In genomic region chr5:113872936-113873912, GRCm38 (mm10) we compare ENCODE assay signal across 8 mouse cellular contexts. TPM values are rescaled to one million over a fixed set of nuclear protein-coding genes. Genes with fewer than 3 reads are reported as not detected.
DNase-seq lines count a peak whose midpoint lies in the region; ATAC-seq lines count a peak whose summit lies in the region.

No protein-coding gene starts in this region.

- intact Hi-C loops in gastrocnemius, postnatal 14 days (cut with DNase I; ENCODE audit: low total_unique reads), result loop anchor here (5.0 kb wide), 1 partner anchor 34 kb away; the partner anchor contains the start of gene Coro1c
- intact Hi-C loops in left cerebral cortex, postnatal 25 days (cut with DNase I), result no loop called here

- no peaks in the 10 kb centered on the region for H3K27me3 ChIP-seq in intestine, embryonic 14.5 days (replicated peaks; ENCODE audit: control insufficient read depth, insufficient read depth, low read length)

- H3K27ac ChIP-seq in intestine, embryonic 14.5 days (ENCODE audit: low read depth), result peak overlapping the region; percentile 94

- H3K4me3 ChIP-seq in intestine, embryonic 14.5 days (ENCODE audit: low read depth, low read length), result peak overlapping the region; percentile 13; the same call in 1 of the 2 replicates

- H3K4me1 ChIP-seq in intestine, embryonic 14.5 days (replicated peaks; ENCODE audit: control insufficient read depth, insufficient read depth, low read length), result peaks cover 76% of the 10 kb centered on the region

- peak; percentile 87 for ATAC-seq in intestine, embryonic 14.5 days (replicated peaks; ENCODE audit: low FRiP score, low TSS enrichment, low read depth)
- peak; percentile 40 for ATAC-seq in megakaryocyte progenitor cell, adult 5-6 weeks (replicated peaks; ENCODE audit: poor library complexity)

- H3K9me3 ChIP-seq in intestine, embryonic 14.5 days (ENCODE audit: control insufficient read depth, low read length), result no peaks in the 10 kb centered on the region

- H3K4me2 ChIP-seq in intestine, embryonic 14.5 days (ENCODE audit: low read length), result peak overlapping the region; percentile 48

- WGBS in intestine, embryonic 14.5 days, result 13% methylated on average over 13 of the region's 15 CpGs

- peaks cover 31% of the 10 kb centered on the region for H3K36me3 ChIP-seq in intestine, embryonic 14.5 days (ENCODE audit: control insufficient read depth, insufficient read depth, low read length)

- H3K9ac ChIP-seq in intestine, embryonic 14.5 days (ENCODE audit: low read length), result peak overlapping the region; percentile 43; the same call in 1 of the 2 replicates

- peak; percentile 69 for DNase-seq in cerebellum, adult 11-12 months
- DNase-seq in cerebellum, adult 8-10 months, result no peak
- DNase-seq in cerebellum, postnatal 25 days, result peak; percentile 55 to 71
- peak; percentile 74 for DNase-seq in gastrocnemius, postnatal 14 days
- DNase-seq in intestine, embryonic 14.5 days (ENCODE audit: low spot score), result peak; percentile 82
- peak; percentile 56 to 73 for DNase-seq in left cerebral cortex, postnatal 25 days (ENCODE audit: low spot score in 2 of 2)
- peak; percentile 75 to 88 for DNase-seq in right cerebral cortex, postnatal 10 days (ENCODE audit: low spot score in 2 of 2)

RNA-seq across cellular contexts. Expression of gene Coro1c, which starts 35.3 kb away (rescaled TPM):
- total RNA-seq in gastrocnemius, postnatal 14 days (2021), result 10 to 100 TPM; 24.0 to 28.7 TPM
- polyA plus RNA-seq in intestine, embryonic 14.5 days (2014; fragmentation: Nextera tagmentation; extraction: Ambion mirVana), result 185 and 200 TPM in 2 replicates
- total RNA-seq in left cerebral cortex, postnatal 25 days (2021), result 10 to 100 TPM; 76.1 to 77.5 TPM
- total RNA-seq in megakaryocyte progenitor cell, adult 5-6 weeks (2015), result 59.7 and 63.9 TPM in 2 replicates
- total RNA-seq in megakaryocyte progenitor cell, adult 5-6 weeks (2017), result 81.8 and 83.9 TPM in 2 replicates

RNA-seq across cellular contexts. Expression of gene Selplg, which starts 40.8 kb away (rescaled TPM):
- total RNA-seq in gastrocnemius, postnatal 14 days (2021), result 1 to 10 TPM; 1.1 TPM
- 4.0 and 4.7 TPM in 2 replicates for polyA plus RNA-seq in intestine, embryonic 14.5 days (2014; fragmentation: Nextera tagmentation; extraction: Ambion mirVana)
- total RNA-seq in left cerebral cortex, postnatal 25 days (2021), result 10 to 100 TPM; 30.2 to 32.9 TPM
- total RNA-seq in megakaryocyte progenitor cell, adult 5-6 weeks (2015), result 244 and 245 TPM in 2 replicates
- 82.0 and 99.0 TPM in 2 replicates for total RNA-seq in megakaryocyte progenitor cell, adult 5-6 weeks (2017)

Comparison
In these comparisons a context has a peak if more than half of its experiments do, and no peak if none do; other contexts are left out.
1. RNA of gene Selplg, which starts 40.8 kb away (total RNA-seq): 82.0 to 245 TPM in megakaryocyte progenitor cell, adult 5-6 weeks and 30.2 to 32.9 TPM in left cerebral cortex, postnatal 25 days; 1.1 TPM in gastrocnemius, postnatal 14 days; every median in the first group is over 10 times any median in the second.